Mouse (Mus musculus) heart, embryonic 10.5 days (tissue): Measurements from ENCODE around the gene Scube3. TPM values are rescaled to one million over a fixed set of nuclear protein-coding genes. Genes with fewer than 3 reads are reported as not detected.

Experiments used
- DNase-seq: peaks from one replicate; pipeline ENCODE4 v3.0.0-alpha.2; 2017; ENCODE audit warnings: low spot score
- H3K27ac ChIP-seq: fragments of 300-500 bp; sonication (generic); 2 replicates; pipeline ENCODE4 v1.5.1; 2016; ENCODE audit warnings: mild to moderate bottlenecking
- H3K27me3 ChIP-seq: fragments of 300-500 bp; sonication (generic); 2 replicates; pipeline ENCODE4 v1.6.1; 2016; ENCODE audit warnings: mild to moderate bottlenecking; ENCODE audit not compliant: poor library complexity, insufficient read depth, severe bottlenecking
- H3K36me3 ChIP-seq: fragments of 300-500 bp; sonication (generic); 2 replicates; pipeline ENCODE4 v1.6.1; 2016; ENCODE audit warnings: mild to moderate bottlenecking, moderate library complexity
- H3K4me1 ChIP-seq: fragments of 300-500 bp; sonication (generic); 2 replicates; pipeline ENCODE4 v1.6.1; 2016; ENCODE audit warnings: mild to moderate bottlenecking
- H3K4me3 ChIP-seq: fragments of 300-500 bp; sonication (generic); 2 replicates; pipeline ENCODE4 v1.5.1; 2016; ENCODE audit warnings: mild to moderate bottlenecking, moderate library complexity
- H3K9me3 ChIP-seq: fragments of 300-500 bp; sonication (generic); 2 replicates; pipeline ENCODE4 v1.6.1; 2016; ENCODE audit warnings: mild to moderate bottlenecking, moderate library complexity
- WGBS: fragments of 180-500 bp; shearing (Covaris S2); methylation state at CpG from one replicate; pipeline ENCODE4 v1.1.7; 2016; 5-methylcytosine and 5-hydroxymethylcytosine counted together
- polyA plus RNA-seq: library from polyadenylated mRNA; unstranded; fragments of >200 nt; fragmentation: Nextera tagmentation; extraction: Ambion mirVana; gene quantifications from 2 replicates; pipeline ENCODE4 v1.2.1, GENCODE M21; 2016

Gene Scube3
- polyA plus RNA-seq, 1 experiment from 2014 or later, result 5.5 TPM

GRCm38 (mm10) chr17:28112266-28112665, 29.7 kb upstream of the Scube3 start:
- Histone ChIP-seq H3K27ac (no peak overlapping the region), H3K4me3 (no peak overlapping the region), H3K36me3 (no peaks in the 10 kb centered on the region), H3K4me1 (peaks cover 16% of the 10 kb centered on the region), H3K9me3 (no peaks in the 10 kb centered on the region), H3K27me3 (no peaks in the 10 kb centered on the region)
- DNase-seq, result no peak
- WGBS, result 86% methylated on average over 8 of the region's 8 CpGs

- no peak for DNase-seq
- Histone ChIP-seq H3K27ac (no peak overlapping the region), H3K36me3 (no peaks in the 10 kb centered on the region), H3K27me3 (no peaks in the 10 kb centered on the region), H3K4me3 (no peak overlapping the region), H3K4me1 (peaks cover 15% of the 10 kb centered on the region; the same call in 1 of the 2 replicates), H3K9me3 (no peaks in the 10 kb centered on the region)
- 86% methylated on average over 9 of the region's 9 CpGs for WGBS
Observed at GRCm38 (mm10) chr17:28116335-28116734, 25.6 kb upstream of the Scube3 start.

GRCm38 (mm10) chr17:28117451-28118209, 24.3 kb upstream of the Scube3 start:
- Histone ChIP-seq H3K4me3 (no peak overlapping the region), H3K36me3 (no peaks in the 10 kb centered on the region), H3K27me3 (no peaks in the 10 kb centered on the region), H3K27ac (peak overlapping the region; percentile 81), H3K4me1 (peaks cover 17% of the 10 kb centered on the region; the same call in 1 of the 2 replicates), H3K9me3 (no peaks in the 10 kb centered on the region)
- WGBS, result 32% methylated on average over 19 of the region's 19 CpGs
- no peak for DNase-seq

GRCm38 (mm10) chr17:28120460-28120859, 21.5 kb upstream of the Scube3 start:
- WGBS, result 77% methylated on average over 5 of the region's 5 CpGs
- Histone ChIP-seq H3K27me3 (peaks cover 16% of the 10 kb centered on the region; the same call in 1 of the 2 replicates), H3K36me3 (no peaks in the 10 kb centered on the region), H3K27ac (no peak overlapping the region), H3K9me3 (no peaks in the 10 kb centered on the region), H3K4me3 (no peak overlapping the region), H3K4me1 (peaks cover 25% of the 10 kb centered on the region)
- no peak for DNase-seq

GRCm38 (mm10) chr17:28122949-28123348, 19.0 kb upstream of the Scube3 start:
- 62% methylated on average over 13 of the region's 13 CpGs for WGBS
- H3K4me3 ChIP-seq, result no peak overlapping the region
- peaks cover 16% of the 10 kb centered on the region; the same call in 1 of the 2 replicates for H3K27me3 ChIP-seq
- 0 out of 2 replicates have a peak overlapping the region, but pooled peaks have one; percentile 7 for H3K27ac ChIP-seq
- no peaks in the 10 kb centered on the region for H3K36me3 ChIP-seq
- no peak for DNase-seq
- H3K4me1 ChIP-seq, result peaks cover 17% of the 10 kb centered on the region
- H3K9me3 ChIP-seq, result no peaks in the 10 kb centered on the region

- WGBS, result 56% methylated on average over 7 of the region's 7 CpGs
- no peak overlapping the region for H3K4me3 ChIP-seq
- H3K27ac ChIP-seq, result no peak overlapping the region
- no peak for DNase-seq
- no peaks in the 10 kb centered on the region for H3K36me3 ChIP-seq
- H3K9me3 ChIP-seq, result no peaks in the 10 kb centered on the region
- H3K4me1 ChIP-seq, result peaks cover 13% of the 10 kb centered on the region
- H3K27me3 ChIP-seq, result peaks cover 16% of the 10 kb centered on the region; the same call in 1 of the 2 replicates
Observed at GRCm38 (mm10) chr17:28123627-28124026, 18.3 kb upstream of the Scube3 start.

GRCm38 (mm10) chr17:28124368-28124767, 17.6 kb upstream of the Scube3 start:
- Histone ChIP-seq H3K4me1 (peaks cover 13% of the 10 kb centered on the region), H3K27me3 (peaks cover 16% of the 10 kb centered on the region; the same call in 1 of the 2 replicates), H3K9me3 (no peaks in the 10 kb centered on the region), H3K4me3 (no peak overlapping the region), H3K36me3 (no peaks in the 10 kb centered on the region), H3K27ac (no peak overlapping the region)
- no peak for DNase-seq
- WGBS, result 66% methylated on average over 8 of the region's 8 CpGs

GRCm38 (mm10) chr17:28129796-28130195, 12.1 kb upstream of the Scube3 start:
- no peak overlapping the region for H3K27ac ChIP-seq
- no peak for DNase-seq
- peaks cover 10% of the 10 kb centered on the region; the same call in 1 of the 2 replicates for H3K27me3 ChIP-seq
- no peak overlapping the region for H3K4me3 ChIP-seq
- no peaks in the 10 kb centered on the region for H3K36me3 ChIP-seq
- no peaks in the 10 kb centered on the region for H3K9me3 ChIP-seq
- WGBS, result 86% methylated on average over 5 of the region's 5 CpGs
- peaks cover 11% of the 10 kb centered on the region; the same call in 1 of the 2 replicates for H3K4me1 ChIP-seq

GRCm38 (mm10) chr17:28130391-28131125, 11.4 kb upstream of the Scube3 start:
- Histone ChIP-seq H3K27me3 (peaks cover 10% of the 10 kb centered on the region; the same call in 1 of the 2 replicates), H3K36me3 (no peaks in the 10 kb centered on the region), H3K9me3 (no peaks in the 10 kb centered on the region), H3K4me3 (no peak overlapping the region), H3K4me1 (peaks cover 11% of the 10 kb centered on the region; the same call in 1 of the 2 replicates), H3K27ac (no peak overlapping the region)
- no peak for DNase-seq
- WGBS, result 56% methylated on average over 5 of the region's 5 CpGs

- Histone ChIP-seq H3K27me3 (peaks cover 10% of the 10 kb centered on the region; the same call in 1 of the 2 replicates), H3K9me3 (no peaks in the 10 kb centered on the region), H3K36me3 (no peaks in the 10 kb centered on the region), H3K27ac (no peak overlapping the region), H3K4me3 (no peak overlapping the region), H3K4me1 (peaks cover 12% of the 10 kb centered on the region)
- DNase-seq, result no peak
Observed at GRCm38 (mm10) chr17:28131156-28131555, 10.8 kb upstream of the Scube3 start.

GRCm38 (mm10) chr17:28133193-28133592, 8.7 kb upstream of the Scube3 start:
- no peaks in the 10 kb centered on the region for H3K36me3 ChIP-seq
- DNase-seq, result no peak
- H3K4me1 ChIP-seq, result peaks cover 18% of the 10 kb centered on the region
- no peaks in the 10 kb centered on the region for H3K9me3 ChIP-seq
- H3K4me3 ChIP-seq, result no peak overlapping the region
- H3K27ac ChIP-seq, result no peak overlapping the region
- H3K27me3 ChIP-seq, result peaks cover 24% of the 10 kb centered on the region; the same call in 1 of the 2 replicates
- 6% methylated on average over 14 of the region's 14 CpGs for WGBS

- Histone ChIP-seq H3K4me1 (peaks cover 30% of the 10 kb centered on the region), H3K4me3 (no peak overlapping the region), H3K27ac (no peak overlapping the region), H3K36me3 (no peaks in the 10 kb centered on the region), H3K9me3 (no peaks in the 10 kb centered on the region), H3K27me3 (peaks cover 42% of the 10 kb centered on the region)
- DNase-seq, result no peak
- 79% methylated on average over 3 of the region's 3 CpGs for WGBS
Observed at GRCm38 (mm10) chr17:28135496-28135895, 6.4 kb upstream of the Scube3 start.

- Histone ChIP-seq H3K4me3 (no peak overlapping the region), H3K27me3 (peaks cover 50% of the 10 kb centered on the region), H3K36me3 (no peaks in the 10 kb centered on the region), H3K4me1 (peaks cover 37% of the 10 kb centered on the region), H3K9me3 (no peaks in the 10 kb centered on the region), H3K27ac (no peak overlapping the region)
- DNase-seq, result no peak
- 25% methylated on average over 5 of the region's 5 CpGs for WGBS
Observed at GRCm38 (mm10) chr17:28136266-28136665, 5.7 kb upstream of the Scube3 start.
